Mouse (Mus musculus): ENCODE data around the gene Maml2. TPM values are rescaled to one million over a fixed set of nuclear protein-coding genes. Genes with fewer than 3 reads are reported as not detected.

The Maml2 gene
- polyA plus RNA-seq, 1 experiment from 2014 or later: 1.6 TPM

DNA sequence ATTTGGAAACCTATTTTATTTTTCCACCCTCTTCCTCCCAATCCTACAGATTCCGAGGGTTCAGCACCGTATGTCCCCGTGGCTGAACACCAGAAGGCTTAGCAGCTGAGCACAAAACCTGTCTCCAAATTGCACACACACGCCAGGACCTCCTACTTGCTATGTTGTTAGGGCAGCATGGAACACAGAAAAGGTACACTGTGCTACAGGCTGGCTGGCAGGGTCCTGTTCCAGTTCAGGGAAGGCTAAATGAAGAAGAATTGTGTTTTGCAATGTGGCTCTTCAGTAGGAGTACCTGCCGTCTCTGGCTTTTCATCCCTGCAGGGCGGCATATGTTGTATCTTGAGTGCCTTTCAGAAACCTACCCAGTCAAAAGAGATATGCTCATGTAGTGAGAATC is 300.0 kb downstream of the Maml2 start:
- Histone ChIP-seq H3K4me1 (ENCODE audit: insufficient read depth) (no peaks in the 10 kb centered on the region), H3K4me2 (ENCODE audit: low read depth, low read length) (no peak overlapping the region), H3K4me3 (ENCODE audit: low read depth, low read length) (no peak overlapping the region), H3K9ac (replicated peaks) (no peak overlapping the region), H3K36me3 (replicated peaks; ENCODE audit: insufficient read depth, low read length) (no peaks in the 10 kb centered on the region), H3K27ac (ENCODE audit: low read depth) (no peak overlapping the region), H3K9me3 (ENCODE audit: low read length) (no peaks in the 10 kb centered on the region), H3K27me3 (ENCODE audit: insufficient read depth, low read length) (no peaks in the 10 kb centered on the region)
- TF ChIP-seq CTCF (IDR thresholded peaks at IDR 0.05; ENCODE audit: low read depth) (no peak), EP300 (IDR thresholded peaks at IDR 0.05; ENCODE audit: low read depth) (no peak)
- DNase-seq: no peak
- ATAC-seq: no peak
- WGBS (ENCODE audit: insufficient replicate concordance): 83% methylated on average over 6 of the region's 6 CpGs

DNA sequence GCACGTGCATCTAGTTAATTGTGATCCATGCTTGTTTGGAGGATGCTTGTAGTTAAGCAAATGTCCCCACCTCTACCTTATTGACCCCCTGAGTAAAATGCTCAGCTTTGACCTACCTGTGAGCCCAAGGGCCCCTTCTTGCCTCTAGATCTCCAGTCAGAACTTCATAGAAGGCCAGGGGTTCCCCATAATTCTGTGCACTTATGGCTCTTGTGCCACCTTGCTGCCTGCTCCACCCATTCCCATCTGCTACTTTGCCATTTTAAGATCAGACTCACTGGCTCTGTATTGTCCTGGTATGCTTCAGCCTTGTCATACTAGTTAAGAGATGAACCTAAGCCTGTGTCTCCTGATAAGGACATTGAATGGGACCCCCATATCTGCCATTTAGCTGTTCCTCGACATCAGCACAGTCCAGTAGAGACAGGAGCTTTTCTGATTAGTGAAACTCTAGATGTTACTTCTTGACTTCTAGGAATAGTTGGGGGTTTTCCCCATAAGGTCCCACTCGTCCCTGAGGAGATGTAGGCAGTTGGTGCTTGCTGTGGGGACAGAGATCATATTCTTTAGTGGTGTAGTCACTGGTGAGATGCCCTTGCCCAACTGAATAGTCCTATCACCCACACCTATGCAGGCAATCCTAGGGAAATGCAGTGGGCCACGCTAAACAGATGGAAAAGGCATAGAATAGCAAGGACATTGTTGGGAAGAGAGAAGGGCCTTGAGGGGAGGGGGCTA is 301.0 kb downstream of the Maml2 start:
- Histone ChIP-seq H3K36me3 (replicated peaks; ENCODE audit: insufficient read depth, low read length) (no peaks in the 10 kb centered on the region), H3K27me3 (ENCODE audit: insufficient read depth, low read length) (no peaks in the 10 kb centered on the region), H3K4me3 (ENCODE audit: low read depth, low read length) (no peak overlapping the region), H3K9ac (replicated peaks) (no peak overlapping the region), H3K4me1 (ENCODE audit: insufficient read depth) (no peaks in the 10 kb centered on the region), H3K4me2 (ENCODE audit: low read depth, low read length) (no peak overlapping the region), H3K9me3 (ENCODE audit: low read length) (no peaks in the 10 kb centered on the region), H3K27ac (ENCODE audit: low read depth) (no peak overlapping the region)
- TF ChIP-seq CTCF (IDR thresholded peaks at IDR 0.05; ENCODE audit: low read depth) (no peak), EP300 (IDR thresholded peaks at IDR 0.05; ENCODE audit: low read depth) (no peak)
- 58% methylated on average over 4 of the region's 4 CpGs for WGBS (ENCODE audit: insufficient replicate concordance)
- ATAC-seq (no peak), DNase-seq (no peak)

DNA sequence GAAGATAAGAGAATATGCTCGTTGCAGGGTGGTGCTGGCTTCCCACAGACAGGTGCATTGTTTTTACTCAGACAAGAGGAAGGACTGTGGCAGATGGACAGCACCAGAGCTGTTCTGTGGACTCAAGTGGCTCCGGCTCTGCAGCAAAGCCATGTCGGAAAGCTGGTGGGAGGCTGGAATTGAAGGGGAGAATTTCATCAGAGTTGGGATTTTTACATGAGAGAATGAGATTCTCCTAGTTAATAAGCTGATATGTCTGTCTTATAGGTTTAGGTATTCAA is 301.5 kb downstream of the Maml2 start:
- DNase-seq: no peak
- Histone ChIP-seq H3K4me3 (ENCODE audit: low read depth, low read length) (no peak overlapping the region), H3K4me2 (ENCODE audit: low read depth, low read length) (no peak overlapping the region), H3K9ac (replicated peaks) (no peak overlapping the region), H3K4me1 (ENCODE audit: insufficient read depth) (no peaks in the 10 kb centered on the region), H3K9me3 (ENCODE audit: low read length) (no peaks in the 10 kb centered on the region), H3K36me3 (replicated peaks; ENCODE audit: insufficient read depth, low read length) (no peaks in the 10 kb centered on the region), H3K27ac (ENCODE audit: low read depth) (no peak overlapping the region), H3K27me3 (ENCODE audit: insufficient read depth, low read length) (no peaks in the 10 kb centered on the region)
- WGBS (ENCODE audit: insufficient replicate concordance): 63% methylated on average over 3 of the region's 3 CpGs
- ATAC-seq: no peak
- no peak for TF ChIP-seq EP300 (IDR thresholded peaks at IDR 0.05; ENCODE audit: low read depth)
- TF ChIP-seq CTCF (IDR thresholded peaks at IDR 0.05; ENCODE audit: low read depth): no peak

DNA sequence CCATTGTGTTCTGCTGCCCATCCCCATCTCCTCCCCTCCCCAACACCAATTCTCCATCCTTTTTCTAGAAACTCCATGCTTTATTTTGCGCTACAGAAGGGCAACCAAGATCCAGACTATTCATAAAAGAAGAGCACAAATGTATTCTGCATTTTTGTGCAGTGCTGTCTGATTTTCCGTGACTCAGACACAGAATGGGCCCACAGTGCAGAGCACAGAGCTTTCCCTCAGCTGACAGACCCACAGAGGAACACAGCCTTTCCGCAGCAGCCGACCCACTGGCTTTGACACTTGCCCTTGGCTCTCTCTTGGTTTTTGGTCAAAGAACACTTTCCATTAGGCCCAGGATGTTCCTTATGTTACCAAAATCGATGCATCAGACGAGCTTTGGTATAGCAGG is 302.0 kb downstream of the Maml2 start:
- TF ChIP-seq EP300 (IDR thresholded peaks at IDR 0.05; ENCODE audit: low read depth): no peak
- no peak for TF ChIP-seq CTCF (IDR thresholded peaks at IDR 0.05; ENCODE audit: low read depth)
- no peak overlapping the region for H3K4me2 ChIP-seq (ENCODE audit: low read depth, low read length)
- no peak overlapping the region for H3K27ac ChIP-seq (ENCODE audit: low read depth)
- H3K4me1 ChIP-seq (ENCODE audit: insufficient read depth): no peaks in the 10 kb centered on the region
- WGBS (ENCODE audit: insufficient replicate concordance): 84% methylated on average over 6 of the region's 6 CpGs
- ATAC-seq (no peak), DNase-seq (no peak)
- no peaks in the 10 kb centered on the region for H3K27me3 ChIP-seq (ENCODE audit: insufficient read depth, low read length)
- no peak overlapping the region for H3K9ac ChIP-seq (replicated peaks)
- H3K36me3 ChIP-seq (replicated peaks; ENCODE audit: insufficient read depth, low read length): no peaks in the 10 kb centered on the region
- H3K9me3 ChIP-seq (ENCODE audit: low read length): no peaks in the 10 kb centered on the region
- H3K4me3 ChIP-seq (ENCODE audit: low read depth, low read length): no peak overlapping the region

DNA sequence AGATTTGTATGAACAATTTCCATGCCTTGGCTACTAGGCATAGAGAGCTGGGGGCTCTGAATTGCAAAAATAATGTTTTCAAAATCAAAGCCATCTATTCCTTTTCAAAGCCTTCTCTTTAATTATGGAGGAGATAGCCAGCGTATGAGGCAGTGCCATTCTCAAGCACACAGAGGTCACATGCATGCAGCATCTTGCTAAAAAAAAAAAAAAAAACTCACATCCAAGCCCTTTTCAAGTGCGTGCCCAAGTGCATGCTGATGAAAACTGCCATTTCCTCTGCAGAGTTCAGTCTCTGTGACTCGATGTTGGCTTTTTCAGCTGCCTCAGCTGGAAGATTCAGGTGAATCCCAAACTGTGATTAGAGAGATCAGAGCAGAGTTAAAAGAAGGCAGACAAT is 304.0 kb downstream of the Maml2 start:
- Histone ChIP-seq H3K9me3 (ENCODE audit: low read length) (no peaks in the 10 kb centered on the region), H3K4me2 (ENCODE audit: low read depth, low read length) (no peak overlapping the region), H3K9ac (replicated peaks) (no peak overlapping the region), H3K27ac (ENCODE audit: low read depth) (no peak overlapping the region), H3K4me3 (ENCODE audit: low read depth, low read length) (no peak overlapping the region), H3K4me1 (ENCODE audit: insufficient read depth) (no peaks in the 10 kb centered on the region), H3K36me3 (replicated peaks; ENCODE audit: insufficient read depth, low read length) (no peaks in the 10 kb centered on the region), H3K27me3 (ENCODE audit: insufficient read depth, low read length) (no peaks in the 10 kb centered on the region)
- DNase-seq: no peak
- TF ChIP-seq EP300 (IDR thresholded peaks at IDR 0.05; ENCODE audit: low read depth) (no peak), CTCF (IDR thresholded peaks at IDR 0.05; ENCODE audit: low read depth) (no peak)
- ATAC-seq: no peak
- WGBS (ENCODE audit: insufficient replicate concordance): 67% methylated on average over 3 of the region's 3 CpGs

DNA sequence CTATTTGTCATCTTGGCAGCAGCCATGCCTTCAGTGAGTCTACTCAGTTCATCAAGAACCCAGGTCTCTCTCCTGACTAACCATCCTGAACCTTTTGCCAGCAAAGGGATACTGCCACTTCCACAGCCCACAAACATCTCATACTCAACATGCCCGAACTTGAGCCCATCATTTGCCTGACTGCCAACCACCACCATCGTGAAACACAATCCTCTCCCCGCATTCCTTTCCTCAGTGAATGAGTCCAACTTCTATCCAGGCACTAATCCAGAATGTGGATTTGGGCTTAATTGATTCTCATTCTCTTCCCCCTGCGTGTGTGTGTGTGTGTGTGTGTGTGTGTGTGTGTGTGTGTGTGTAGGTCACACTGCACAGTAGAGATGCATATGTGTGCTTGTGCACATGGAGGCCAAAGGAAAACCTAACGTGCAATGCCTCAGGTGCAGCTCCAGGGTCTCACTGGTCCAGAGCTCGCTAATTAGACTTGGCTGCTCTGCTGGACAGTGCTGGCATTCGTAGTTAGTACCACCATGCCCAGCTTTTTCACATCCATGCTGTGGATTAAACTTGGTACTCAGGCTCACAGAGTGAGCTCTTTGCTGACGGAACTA is 305.9 kb downstream of the Maml2 start:
- ATAC-seq: no peak
- TF ChIP-seq CTCF (IDR thresholded peaks at IDR 0.05; ENCODE audit: low read depth): no peak
- TF ChIP-seq EP300 (IDR thresholded peaks at IDR 0.05; ENCODE audit: low read depth): no peak
- Histone ChIP-seq H3K9ac (replicated peaks) (no peak overlapping the region), H3K4me1 (ENCODE audit: insufficient read depth) (no peaks in the 10 kb centered on the region), H3K9me3 (ENCODE audit: low read length) (no peaks in the 10 kb centered on the region), H3K27ac (ENCODE audit: low read depth) (no peak overlapping the region), H3K36me3 (replicated peaks; ENCODE audit: insufficient read depth, low read length) (no peaks in the 10 kb centered on the region), H3K4me2 (ENCODE audit: low read depth, low read length) (no peak overlapping the region), H3K27me3 (ENCODE audit: insufficient read depth, low read length) (no peaks in the 10 kb centered on the region), H3K4me3 (ENCODE audit: low read depth, low read length) (no peak overlapping the region)
- DNase-seq: no peak
- WGBS (ENCODE audit: insufficient replicate concordance): 83% methylated on average over 8 of the region's 8 CpGs
